Mouse (Mus musculus) erythroid progenitor cell, adult 5-6 weeks (primary cell): ENCODE results near the gene Olfml1. TPM values are rescaled to one million over a fixed set of nuclear protein-coding genes. Genes with fewer than 3 reads are reported as not detected.

Experiments used
- ATAC-seq: replicated peaks from 2 replicates; pipeline ENCODE4 v1.8.0; 2016; ENCODE audit warnings: moderate number of reproducible peaks, mild to moderate bottlenecking, moderate TSS enrichment, inconsistent platforms; ENCODE audit not compliant: poor library complexity, low FRiP score, severe bottlenecking
- total RNA-seq, 2 experiments: library from RNA; stranded (forward) in 1 of 2; stranded (reverse) in 1 of 2; fragments of 150-400 nt in 1 of 2; fragments of 186-747, 209-891 nt in 1 of 2; gene quantifications; 2 replicates each; pipeline versions ENCODE4 v1.2.3 to v1.2.4; 2015 to 2017; ENCODE audit warnings: low replicate concordance in 2 of 2

Olfml1 gene
- total RNA-seq (2015; ENCODE audit: low replicate concordance) = not detected in 2 replicates
- 1.2 TPM in 1 of 2 replicates, not detected in the other for total RNA-seq (2017; ENCODE audit: low replicate concordance)

- ATAC-seq = no peak
These were observed at the start of gene Olfml1 for GRCm38 (mm10) chr7:107567261-107567671. TSS of gene Olfml1 (plus strand) at chr7:107567446.

- no peak for ATAC-seq
These were observed 47.8 kb upstream of the Olfml1 start for GRCm38 (mm10) chr7:107519256-107520025.

DNA sequence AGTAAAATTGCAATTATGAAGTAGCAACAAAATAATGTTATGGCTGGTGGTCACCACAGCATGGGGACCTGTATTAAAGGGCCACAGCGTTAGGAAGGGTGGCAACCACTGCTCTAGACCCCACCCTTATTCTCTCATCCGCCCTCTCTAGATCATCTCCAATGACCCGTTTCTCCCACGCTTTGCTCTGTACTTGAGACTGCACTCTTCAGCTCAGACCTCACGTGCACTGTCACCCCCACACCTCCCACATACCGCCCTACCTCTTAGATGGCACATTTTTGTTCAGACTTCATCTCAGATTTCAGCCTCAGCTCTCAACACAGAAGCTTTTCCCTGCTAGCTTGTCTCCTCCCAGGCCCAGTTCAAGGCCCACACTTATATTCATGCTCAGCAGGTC lies 45.8 kb upstream of the Olfml1 start:
- no peak for ATAC-seq

GRCm38 (mm10) chr7:107526299-107526698 lies 40.9 kb upstream of the Olfml1 start:
- no peak for ATAC-seq

DNA sequence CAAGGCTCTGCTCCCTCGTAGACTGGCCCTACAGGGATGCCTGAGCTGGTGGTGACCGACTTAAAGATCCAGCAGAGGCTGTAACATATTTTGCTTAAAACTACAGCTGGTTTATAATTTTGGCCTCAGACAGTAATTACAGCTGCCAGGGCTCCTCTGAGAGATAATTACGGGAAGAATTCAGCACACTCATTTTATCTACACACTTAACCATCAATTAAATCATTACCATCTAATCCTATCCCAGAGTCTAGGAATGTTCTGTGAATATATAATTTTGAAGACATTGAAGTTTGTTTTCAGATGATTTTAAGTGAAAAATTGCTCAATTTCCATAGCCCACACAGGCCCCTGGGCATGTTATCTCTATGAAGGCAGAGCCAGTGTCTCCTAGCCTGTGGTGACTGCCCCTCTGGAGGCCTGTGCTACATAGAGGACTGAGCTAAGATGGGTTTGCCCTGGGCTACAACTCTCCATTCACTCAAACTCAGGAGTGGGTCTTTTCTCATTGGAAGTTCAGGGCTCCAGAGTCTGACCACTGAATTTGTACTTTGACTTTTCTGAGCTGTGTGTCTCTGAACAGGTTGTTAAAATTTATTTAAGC lies 39.0 kb upstream of the Olfml1 start:
- no peak for ATAC-seq

- ATAC-seq = no peak
These were observed 37.9 kb upstream of the Olfml1 start for GRCm38 (mm10) chr7:107529364-107529763.

DNA sequence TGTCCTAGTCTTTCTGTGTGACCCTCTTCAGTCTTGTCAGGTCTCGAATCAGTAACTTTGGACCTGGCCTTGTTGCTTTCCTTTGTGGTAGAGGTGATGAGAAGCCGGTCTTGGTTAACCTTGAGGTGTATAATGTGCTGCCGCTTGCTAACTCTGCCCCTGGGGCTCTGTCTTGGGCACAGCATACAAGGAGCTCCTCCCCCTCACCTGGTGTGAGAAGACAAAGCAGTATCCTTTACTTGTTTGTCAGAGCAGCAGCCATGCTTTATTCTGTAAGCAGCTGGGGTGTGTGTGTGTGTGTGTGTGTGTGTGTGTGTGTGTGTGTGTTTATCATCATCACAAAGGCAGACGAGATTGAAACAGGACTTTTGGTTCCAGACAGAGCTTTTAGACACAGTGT lies 31.9 kb upstream of the Olfml1 start:
- no peak for ATAC-seq

DNA sequence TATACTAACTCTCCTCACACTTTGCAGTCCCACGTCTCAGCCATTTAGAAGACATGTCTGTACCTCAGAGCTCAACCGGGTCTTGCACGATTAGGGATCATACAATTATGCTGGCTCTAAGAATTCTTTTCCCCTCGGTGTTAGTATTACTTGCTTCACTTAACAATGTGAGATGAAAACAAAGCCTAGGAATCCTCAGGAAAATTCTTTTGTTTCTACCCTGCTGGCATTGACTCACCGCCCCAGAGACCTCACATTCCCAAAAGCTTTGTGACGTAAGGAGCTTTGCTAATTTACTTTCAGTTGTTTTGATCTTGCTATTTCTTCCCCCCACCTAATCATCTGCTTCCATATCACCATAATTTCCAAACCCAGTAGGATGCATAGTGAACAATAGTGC lies 30.7 kb upstream of the Olfml1 start:
- ATAC-seq = no peak

GRCm38 (mm10) chr7:107540034-107540433 lies 27.2 kb upstream of the Olfml1 start:
- no peak for ATAC-seq

DNA sequence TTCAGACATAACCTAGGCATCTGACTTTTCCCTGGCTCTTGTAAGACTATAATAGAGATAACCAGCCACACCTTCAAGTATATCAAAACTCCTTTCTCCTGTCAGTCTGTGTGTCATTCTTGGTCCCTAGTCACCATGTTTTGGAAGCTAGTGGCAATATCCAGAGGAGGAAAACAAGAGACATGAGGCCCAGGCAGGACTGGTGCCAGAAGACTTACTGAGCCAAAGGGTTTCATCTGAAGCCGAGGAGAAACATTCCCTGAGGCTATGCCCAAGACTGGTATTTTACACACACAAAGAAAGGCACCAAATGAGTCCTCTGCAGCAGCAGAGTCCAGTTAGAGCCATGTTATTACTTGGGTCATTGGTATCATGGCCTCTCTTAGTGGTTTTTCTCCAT lies 22.2 kb upstream of the Olfml1 start:
- no peak for ATAC-seq

DNA sequence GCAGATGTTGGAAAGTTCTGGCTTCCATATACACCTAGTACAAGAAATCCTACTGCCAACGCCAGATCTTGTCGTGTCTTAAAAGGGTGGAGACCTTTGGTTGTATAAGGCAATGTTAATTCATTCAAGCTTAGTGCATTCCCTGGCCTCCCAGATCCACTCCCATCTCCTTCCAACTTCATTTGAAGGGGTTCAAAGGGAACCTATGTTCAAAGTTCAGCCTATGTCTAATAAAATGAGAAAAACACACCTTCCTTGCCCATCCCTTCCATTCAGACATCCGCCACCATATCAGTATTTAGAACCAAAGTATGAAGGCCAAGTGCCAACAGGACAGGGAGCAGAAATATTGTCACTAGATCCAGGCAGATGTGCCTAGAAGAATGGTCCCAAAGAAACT lies 19.4 kb upstream of the Olfml1 start:
- no peak for ATAC-seq

DNA sequence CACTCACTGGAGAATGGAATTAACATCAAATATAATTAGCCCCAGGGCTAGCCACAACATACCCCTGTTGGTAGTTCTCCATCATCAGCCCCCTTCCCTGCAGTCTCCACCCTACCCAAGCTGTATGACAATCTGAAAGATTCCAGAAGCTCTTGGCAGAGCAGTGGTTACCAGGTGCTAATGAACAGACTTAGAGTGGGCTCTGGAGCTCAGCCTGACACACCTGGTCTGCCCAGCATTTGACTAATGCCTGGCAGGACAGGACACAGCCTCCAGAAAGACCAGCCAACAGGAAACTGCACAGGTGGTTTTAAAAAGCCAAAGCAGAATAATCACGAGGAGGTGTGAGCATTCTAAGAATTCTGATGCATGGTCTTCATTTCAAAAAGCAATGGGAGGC lies 13.8 kb upstream of the Olfml1 start:
- ATAC-seq = no peak

GRCm38 (mm10) chr7:107555906-107556305 lies 11.3 kb upstream of the Olfml1 start:
- no peak for ATAC-seq

GRCm38 (mm10) chr7:107560675-107561074 lies 6.6 kb upstream of the Olfml1 start:
- no peak for ATAC-seq

- ATAC-seq = no peak
These were observed 5.7 kb upstream of the Olfml1 start for GRCm38 (mm10) chr7:107561584-107561983.

GRCm38 (mm10) chr7:107563727-107564126 lies 3.5 kb upstream of the Olfml1 start:
- ATAC-seq = no peak

GRCm38 (mm10) chr7:107567674-107568073 lies 428 bp downstream of the Olfml1 start:
- ATAC-seq = no peak

GRCm38 (mm10) chr7:107568971-107569370 lies 1.7 kb downstream of the Olfml1 start:
- no peak for ATAC-seq

DNA sequence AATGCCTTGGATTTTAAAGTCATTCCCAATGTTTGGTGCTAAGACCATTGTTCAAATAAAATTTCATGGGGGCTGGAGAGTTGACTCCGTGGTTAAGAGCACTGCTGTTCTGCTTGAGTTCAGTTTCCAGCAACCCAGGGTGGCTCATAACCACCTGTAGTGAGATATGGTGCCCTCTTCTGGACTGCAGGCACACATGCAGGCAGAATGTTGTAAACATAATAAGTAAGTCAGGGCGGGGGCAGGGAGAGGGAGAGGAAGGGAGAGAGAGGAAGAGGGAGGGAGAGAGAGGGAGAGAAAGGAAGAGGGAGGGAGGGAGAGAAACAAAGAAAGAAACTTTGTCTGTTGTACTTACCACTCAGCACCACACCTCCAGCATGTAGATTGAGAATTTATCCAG lies 6.6 kb downstream of the Olfml1 start:
- ATAC-seq = no peak

DNA sequence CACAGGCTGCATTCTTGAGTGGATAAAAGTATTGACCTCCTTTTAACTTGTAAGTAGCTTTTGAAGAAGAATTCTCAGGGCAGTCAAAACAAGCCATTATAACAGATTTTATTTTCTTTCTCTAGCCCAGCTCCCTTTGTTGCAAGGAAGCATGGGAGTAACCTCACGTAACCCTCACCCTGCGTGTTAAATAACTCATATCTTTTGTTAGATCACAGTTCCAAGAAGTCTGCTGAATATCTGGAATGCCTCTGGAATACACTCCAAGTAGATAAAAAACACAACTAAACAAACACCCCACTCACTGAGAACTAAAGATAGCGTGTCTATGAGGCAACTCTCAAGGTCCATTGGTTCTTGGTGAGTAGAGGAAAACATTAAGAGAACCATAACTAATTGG lies 7.0 kb downstream of the Olfml1 start:
- no peak for ATAC-seq

- ATAC-seq = no peak
These were observed 25.4 kb downstream of the Olfml1 start for GRCm38 (mm10) chr7:107592641-107593040.
